Comparison of ENCODE assay signal across 23 mouse cellular contexts in the genomic region with DNA sequence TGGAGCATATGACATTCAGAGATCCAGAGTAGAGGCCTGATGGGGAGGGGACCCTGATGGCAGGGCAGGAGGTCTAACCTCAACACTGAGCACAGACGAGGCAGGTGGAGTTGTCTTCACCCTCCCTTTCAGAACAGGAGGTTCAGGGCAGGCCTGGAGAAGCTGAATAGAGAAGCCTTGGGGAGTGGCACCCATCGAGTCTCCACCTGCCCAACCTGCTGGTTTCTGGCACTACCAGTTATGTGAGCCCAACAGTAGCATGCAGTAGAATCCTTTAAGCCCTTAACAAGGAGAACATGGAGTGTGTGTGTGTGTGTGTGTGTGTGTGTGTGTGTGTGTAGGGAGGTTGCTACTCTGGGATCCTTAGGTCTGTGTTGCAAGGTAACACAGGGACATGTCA. TPM values are rescaled to one million over a fixed set of nuclear protein-coding genes. Genes with fewer than 3 reads are reported as not detected.
A peak's percentile ranks its signal among the peaks of the same experiment; 100 is the strongest.
DNase-seq lines count a peak whose midpoint lies in the region; ATAC-seq and TF ChIP-seq lines count a peak whose summit lies in the region.
"Had no signal": no experiment of that assay in that cellular context is flagged by ENCODE, and none has a peak within 500 bp of the region (broad histone marks: within the 10 kb centered on the region; RNA-seq: fewer than 3 reads in every experiment).

No protein-coding gene starts in this region.

- no peaks in the 10 kb centered on the region for H3K36me3 ChIP-seq in embryonic facial prominence, embryonic 14.5 days (ENCODE audit: control insufficient read depth, insufficient read depth, low read length)
- H3K36me3 ChIP-seq in embryonic facial prominence, embryonic 10.5 days (replicated peaks), result no peaks in the 10 kb centered on the region
- no peaks in the 10 kb centered on the region for H3K36me3 ChIP-seq in lung, postnatal 0 days (ENCODE audit: insufficient read depth, low read length)
- no peaks in the 10 kb centered on the region for H3K36me3 ChIP-seq in embryonic facial prominence, embryonic 15.5 days
- H3K36me3 ChIP-seq in stomach, embryonic 16.5 days (ENCODE audit: control insufficient read depth, insufficient read depth, low read length), result no peaks in the 10 kb centered on the region
- H3K36me3 ChIP-seq: embryonic facial prominence, embryonic 13.5 days; forebrain, embryonic 10.5 days; G1E; hindbrain, embryonic 13.5 days had no signal

- no peak overlapping the region for H3K4me3 ChIP-seq in embryonic facial prominence, embryonic 14.5 days (ENCODE audit: low read depth, low read length)
- H3K4me3 ChIP-seq in embryonic facial prominence, embryonic 10.5 days, result no peak overlapping the region
- no peak overlapping the region for H3K4me3 ChIP-seq in lung, postnatal 0 days (ENCODE audit: low read depth, low read length)
- no peak overlapping the region for H3K4me3 ChIP-seq in embryonic facial prominence, embryonic 15.5 days (replicated peaks)
- no peak overlapping the region for H3K4me3 ChIP-seq in stomach, embryonic 16.5 days (replicated peaks; ENCODE audit: low read length)
- H3K4me3 ChIP-seq: embryonic facial prominence, embryonic 13.5 days; erythroblast, embryonic 14.5 days; forebrain, embryonic 10.5 days; hindbrain, embryonic 13.5 days had no signal

- DNase-seq in embryonic facial prominence, embryonic 14.5 days (ENCODE audit: low spot score), result peak; percentile 78
- no peak for DNase-seq in embryonic facial prominence, embryonic 10.5 days (ENCODE audit: low spot score)
- DNase-seq in lung, postnatal 0 days (ENCODE audit: low spot score), result peak; percentile 47
- DNase-seq in lung, postnatal 14 days, result no peak
- DNase-seq in layer of hippocampus, postnatal 14 days (ENCODE audit: low spot score in 2 of 2), result no peak
- DNase-seq: adrenal gland, postnatal 10 days; B cell, adult 2 months; cerebellum, adult 11-12 months; cerebellum, adult 9-10 months; cerebellum, postnatal 25 days; gastrocnemius, postnatal 14 days; heart, postnatal 10 days; heart, postnatal 4 days had no signal

- no peak overlapping the region for H3K9ac ChIP-seq in embryonic facial prominence, embryonic 14.5 days (ENCODE audit: low read depth, low read length)
- H3K9ac ChIP-seq in lung, postnatal 0 days (replicated peaks; ENCODE audit: low read depth), result no peak overlapping the region
- H3K9ac ChIP-seq in embryonic facial prominence, embryonic 15.5 days, result no peak overlapping the region
- no peak overlapping the region; the same call in 1 of the 2 replicates for H3K9ac ChIP-seq in stomach, embryonic 16.5 days (ENCODE audit: low read length)
- H3K9ac ChIP-seq: embryonic facial prominence, embryonic 13.5 days; hindbrain, embryonic 13.5 days had no signal

- TF ChIP-seq CTCF in lung, postnatal 0 days (IDR thresholded peaks at IDR 0.05), result no peak

- H3K9me3 ChIP-seq in embryonic facial prominence, embryonic 14.5 days (ENCODE audit: control insufficient read depth, low read length), result no peaks in the 10 kb centered on the region
- H3K9me3 ChIP-seq in embryonic facial prominence, embryonic 10.5 days, result no peaks in the 10 kb centered on the region
- H3K9me3 ChIP-seq in lung, postnatal 0 days (ENCODE audit: low read length), result no peaks in the 10 kb centered on the region
- no peaks in the 10 kb centered on the region for H3K9me3 ChIP-seq in embryonic facial prominence, embryonic 15.5 days (replicated peaks)
- H3K9me3 ChIP-seq in stomach, embryonic 16.5 days (replicated peaks; ENCODE audit: control insufficient read depth, low read length), result no peaks in the 10 kb centered on the region
- H3K9me3 ChIP-seq: embryonic facial prominence, embryonic 13.5 days; forebrain, embryonic 10.5 days; G1E; hindbrain, embryonic 13.5 days had no signal

- no peaks in the 10 kb centered on the region for H3K27me3 ChIP-seq in embryonic facial prominence, embryonic 14.5 days (replicated peaks; ENCODE audit: control insufficient read depth, insufficient read depth, low read length)
- H3K27me3 ChIP-seq in embryonic facial prominence, embryonic 10.5 days (replicated peaks; ENCODE audit: low read depth, poor library complexity, severe bottlenecking), result peaks cover 46% of the 10 kb centered on the region
- H3K27me3 ChIP-seq in lung, postnatal 0 days (replicated peaks; ENCODE audit: insufficient read depth, low read length), result no peaks in the 10 kb centered on the region
- no peaks in the 10 kb centered on the region for H3K27me3 ChIP-seq in embryonic facial prominence, embryonic 15.5 days
- no peaks in the 10 kb centered on the region for H3K27me3 ChIP-seq in stomach, embryonic 16.5 days (ENCODE audit: control insufficient read depth, insufficient read depth, low read length)
- H3K27me3 ChIP-seq: embryonic facial prominence, embryonic 13.5 days had no signal

- no peak overlapping the region for H3K4me2 ChIP-seq in embryonic facial prominence, embryonic 14.5 days (ENCODE audit: low read depth, low read length)
- H3K4me2 ChIP-seq in lung, postnatal 0 days (replicated peaks; ENCODE audit: low read depth, low read length), result no peak overlapping the region
- no peak overlapping the region for H3K4me2 ChIP-seq in embryonic facial prominence, embryonic 15.5 days (replicated peaks)
- H3K4me2 ChIP-seq in stomach, embryonic 16.5 days (ENCODE audit: low read depth, low read length), result no peak overlapping the region
- H3K4me2 ChIP-seq: embryonic facial prominence, embryonic 13.5 days; hindbrain, embryonic 13.5 days had no signal

- TF ChIP-seq EP300 in lung, postnatal 0 days (IDR thresholded peaks at IDR 0.05), result no peak

- H3K4me1 ChIP-seq in embryonic facial prominence, embryonic 14.5 days (ENCODE audit: control insufficient read depth, insufficient read depth, low read length), result peaks cover 3% of the 10 kb centered on the region; the same call in 1 of the 2 replicates
- H3K4me1 ChIP-seq in embryonic facial prominence, embryonic 10.5 days, result peaks cover 19% of the 10 kb centered on the region
- peaks cover 4% of the 10 kb centered on the region; the same call in 1 of the 2 replicates for H3K4me1 ChIP-seq in lung, postnatal 0 days (ENCODE audit: insufficient read depth, low read depth, low read length)
- H3K4me1 ChIP-seq in embryonic facial prominence, embryonic 15.5 days, result peaks cover 20% of the 10 kb centered on the region
- H3K4me1 ChIP-seq in stomach, embryonic 16.5 days (ENCODE audit: control insufficient read depth, insufficient read depth, low read length), result peaks cover 8% of the 10 kb centered on the region; the same call in 1 of the 2 replicates

- ATAC-seq in embryonic facial prominence, embryonic 14.5 days (ENCODE audit: low read depth), result peak; percentile 80
- peak; percentile 16; the same call in 1 of the 2 replicates for ATAC-seq in lung, postnatal 0 days
- 0 out of 2 replicates have a peak, but pooled peaks have one; percentile 26 for ATAC-seq in embryonic facial prominence, embryonic 15.5 days (ENCODE audit: insufficient number of reproducible peaks, low FRiP score, low TSS enrichment, low read depth)
- peak; percentile 81; the same call in 1 of the 2 replicates for ATAC-seq in stomach, embryonic 16.5 days (ENCODE audit: insufficient read depth, low FRiP score)
- ATAC-seq: CD4-positive, CD25-positive, alpha-beta regulatory T cell, adult 4 months; forebrain, embryonic 14.5 days had no signal

- 77% methylated on average over 2 of the region's 2 CpGs for WGBS in embryonic facial prominence, embryonic 14.5 days
- 74% methylated on average over 2 of the region's 2 CpGs for WGBS in embryonic facial prominence, embryonic 10.5 days
- WGBS in lung, postnatal 0 days, result 64% methylated on average over 2 of the region's 2 CpGs
- WGBS in embryonic facial prominence, embryonic 15.5 days, result 61% methylated on average over 2 of the region's 2 CpGs
- 58% methylated on average over 2 of the region's 2 CpGs for WGBS in stomach, embryonic 16.5 days

- H3K27ac ChIP-seq in embryonic facial prominence, embryonic 14.5 days (replicated peaks; ENCODE audit: low read depth, low read length), result 0 out of 2 replicates have a peak overlapping the region, but pooled peaks have one; percentile 18
- H3K27ac ChIP-seq in embryonic facial prominence, embryonic 10.5 days (replicated peaks), result no peak overlapping the region
- no peak overlapping the region for H3K27ac ChIP-seq in lung, postnatal 0 days (ENCODE audit: low read length)
- H3K27ac ChIP-seq in embryonic facial prominence, embryonic 15.5 days (replicated peaks), result peak overlapping the region; percentile 76
- peak overlapping the region; percentile 71 for H3K27ac ChIP-seq in stomach, embryonic 16.5 days (ENCODE audit: low read length)
- H3K27ac ChIP-seq: embryonic facial prominence, embryonic 13.5 days; hindbrain, embryonic 13.5 days had no signal

RNA-seq across cellular contexts. Expression of a gene that starts 8.9 kb away (rescaled TPM):
- 23.1 and 26.0 TPM in 2 replicates for polyA plus RNA-seq in embryonic facial prominence, embryonic 14.5 days (2014; fragmentation: Nextera tagmentation; extraction: Ambion mirVana)
- 12.9 and 36.8 TPM in 2 replicates for polyA plus RNA-seq in embryonic facial prominence, embryonic 10.5 days (2016; fragmentation: Nextera tagmentation; extraction: Ambion mirVana)
- polyA plus RNA-seq in lung, postnatal 0 days (2015; fragmentation: Nextera tagmentation; extraction: Ambion mirVana), result 67.9 and 72.5 TPM in 2 replicates
- 32.0 and 34.6 TPM in 2 replicates for polyA plus RNA-seq in embryonic facial prominence, embryonic 15.5 days (2015; fragmentation: Nextera tagmentation; extraction: Ambion mirVana)
- polyA plus RNA-seq in stomach, embryonic 16.5 days (2015; fragmentation: Nextera tagmentation; extraction: Ambion mirVana), result 31.0 and 40.1 TPM in 2 replicates
- total RNA-seq in layer of hippocampus, postnatal 14 days (2021), result 100 to 1,000 TPM; 137 to 159 TPM
- total RNA-seq: granulocyte monocyte progenitor cell, adult 5-6 weeks had no signal
- polyA plus RNA-seq: CD4-positive, CD25-positive, alpha-beta regulatory T cell, adult 4 months; erythroblast, embryonic 14.5 days had no signal

RNA-seq across cellular contexts. Expression of a gene that starts 54.3 kb away (rescaled TPM):
- polyA plus RNA-seq in embryonic facial prominence, embryonic 14.5 days (2014; fragmentation: Nextera tagmentation; extraction: Ambion mirVana), result 47.6 and 47.7 TPM in 2 replicates
- 37.1 and 40.0 TPM in 2 replicates for polyA plus RNA-seq in embryonic facial prominence, embryonic 10.5 days (2016; fragmentation: Nextera tagmentation; extraction: Ambion mirVana)
- polyA plus RNA-seq in lung, postnatal 0 days (2015; fragmentation: Nextera tagmentation; extraction: Ambion mirVana), result 22.5 and 25.1 TPM in 2 replicates
- 44.2 and 45.1 TPM in 2 replicates for polyA plus RNA-seq in embryonic facial prominence, embryonic 15.5 days (2015; fragmentation: Nextera tagmentation; extraction: Ambion mirVana)
- polyA plus RNA-seq in stomach, embryonic 16.5 days (2015; fragmentation: Nextera tagmentation; extraction: Ambion mirVana), result 34.0 and 40.6 TPM in 2 replicates
- 10 to 100 TPM; 21.7 to 25.5 TPM for total RNA-seq in layer of hippocampus, postnatal 14 days (2021)

RNA-seq across cellular contexts. Expression of a gene that starts 54.6 kb away (rescaled TPM):
- polyA plus RNA-seq in embryonic facial prominence, embryonic 14.5 days (2014; fragmentation: Nextera tagmentation; extraction: Ambion mirVana), result 127 and 153 TPM in 2 replicates
- 318 and 337 TPM in 2 replicates for polyA plus RNA-seq in embryonic facial prominence, embryonic 10.5 days (2016; fragmentation: Nextera tagmentation; extraction: Ambion mirVana)
- 12.5 and 14.5 TPM in 2 replicates for polyA plus RNA-seq in lung, postnatal 0 days (2015; fragmentation: Nextera tagmentation; extraction: Ambion mirVana)
- polyA plus RNA-seq in embryonic facial prominence, embryonic 15.5 days (2015; fragmentation: Nextera tagmentation; extraction: Ambion mirVana), result 141 and 146 TPM in 2 replicates
- polyA plus RNA-seq in stomach, embryonic 16.5 days (2015; fragmentation: Nextera tagmentation; extraction: Ambion mirVana), result 137 and 145 TPM in 2 replicates
- 10 to 100 TPM in 1 of 2 experiments, 1 to 10 TPM in 1; 9.8 to 12.0 TPM for total RNA-seq in layer of hippocampus, postnatal 14 days (2021)

Comparison
In these comparisons a context has a peak if more than half of its experiments do, and no peak if none do; other contexts are left out.
1. DNase-seq: peak in embryonic facial prominence, embryonic 14.5 days (single experiment) and lung, postnatal 0 days (single experiment); none in embryonic facial prominence, embryonic 10.5 days (single experiment), lung, postnatal 14 days (single experiment) and layer of hippocampus, postnatal 14 days (0 of 2).
2. H3K27ac ChIP-seq: peak in embryonic facial prominence, embryonic 14.5 days (single experiment), embryonic facial prominence, embryonic 15.5 days (single experiment) and stomach, embryonic 16.5 days (single experiment); none in embryonic facial prominence, embryonic 10.5 days (single experiment) and lung, postnatal 0 days (single experiment).
3. ATAC-seq: peak in every context shown above with its lines; median percentile 81 in stomach, embryonic 16.5 days; 80 in embryonic facial prominence, embryonic 14.5 days; 26 in embryonic facial prominence, embryonic 15.5 days; 16 in lung, postnatal 0 days.